Mouse (Mus musculus): ENCODE measurements at regions not wholly inside any gene's neighbourhood (a gene's known extent, or its start where the extent isn't known, plus 50 kb on each side); places are given as distances from the start of the nearest gene placed in this dataset.

DNA sequence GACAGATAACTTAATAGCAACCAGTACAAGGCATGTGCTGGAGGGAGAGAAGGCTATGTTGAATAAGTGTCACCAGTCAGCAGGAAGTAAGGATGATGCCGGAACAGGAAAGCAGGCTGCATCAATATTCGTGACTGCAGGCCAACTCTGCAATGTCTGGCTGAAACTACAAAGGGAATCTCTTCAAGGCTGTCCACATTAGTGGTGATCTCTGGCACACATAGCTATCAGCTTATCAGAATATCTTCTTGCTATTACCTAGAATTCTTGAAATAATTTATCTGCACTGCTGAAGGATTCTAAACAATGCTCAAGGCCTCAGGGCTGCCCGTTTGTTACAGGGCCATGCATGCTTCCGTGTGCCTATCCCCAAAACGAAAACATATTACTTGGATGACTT, 596.9 kb upstream of the Map3k7 start:
- TF ChIP-seq CTCF (IDR thresholded peaks at IDR 0.05) = no peak
- intact Hi-C loops (cut with DNase I) = no loop called here
- Histone ChIP-seq H3K4me3 (no peak overlapping the region), H3K27ac (no peak overlapping the region)
- no peak for DNase-seq

DNA sequence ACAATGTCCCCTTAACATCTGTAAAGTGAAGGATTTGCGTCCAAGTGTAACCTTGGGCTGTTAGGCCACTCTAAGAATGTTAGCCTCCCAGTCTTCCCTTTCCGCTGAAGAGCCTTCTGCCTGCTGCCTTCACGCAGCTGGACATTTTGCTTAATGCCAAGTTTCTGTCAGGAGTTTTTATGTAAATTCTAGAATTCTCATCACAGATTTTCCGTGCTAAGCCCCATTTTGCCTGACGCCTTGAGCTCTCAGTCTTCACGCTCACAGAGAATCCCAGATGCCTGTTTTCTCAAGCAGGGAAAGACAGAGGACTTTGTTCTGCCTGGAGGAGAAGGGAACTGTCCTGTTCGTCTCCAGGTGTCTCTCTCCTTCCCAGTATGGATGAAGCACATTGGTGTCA, 593.8 kb upstream of the Map3k7 start:
- no peak overlapping the region for H3K4me3 ChIP-seq
- DNase-seq = no peak
- TF ChIP-seq CTCF (IDR thresholded peaks at IDR 0.05) = no peak
- intact Hi-C loops (cut with DNase I) = no loop called here
- no peak overlapping the region for H3K27ac ChIP-seq

DNA sequence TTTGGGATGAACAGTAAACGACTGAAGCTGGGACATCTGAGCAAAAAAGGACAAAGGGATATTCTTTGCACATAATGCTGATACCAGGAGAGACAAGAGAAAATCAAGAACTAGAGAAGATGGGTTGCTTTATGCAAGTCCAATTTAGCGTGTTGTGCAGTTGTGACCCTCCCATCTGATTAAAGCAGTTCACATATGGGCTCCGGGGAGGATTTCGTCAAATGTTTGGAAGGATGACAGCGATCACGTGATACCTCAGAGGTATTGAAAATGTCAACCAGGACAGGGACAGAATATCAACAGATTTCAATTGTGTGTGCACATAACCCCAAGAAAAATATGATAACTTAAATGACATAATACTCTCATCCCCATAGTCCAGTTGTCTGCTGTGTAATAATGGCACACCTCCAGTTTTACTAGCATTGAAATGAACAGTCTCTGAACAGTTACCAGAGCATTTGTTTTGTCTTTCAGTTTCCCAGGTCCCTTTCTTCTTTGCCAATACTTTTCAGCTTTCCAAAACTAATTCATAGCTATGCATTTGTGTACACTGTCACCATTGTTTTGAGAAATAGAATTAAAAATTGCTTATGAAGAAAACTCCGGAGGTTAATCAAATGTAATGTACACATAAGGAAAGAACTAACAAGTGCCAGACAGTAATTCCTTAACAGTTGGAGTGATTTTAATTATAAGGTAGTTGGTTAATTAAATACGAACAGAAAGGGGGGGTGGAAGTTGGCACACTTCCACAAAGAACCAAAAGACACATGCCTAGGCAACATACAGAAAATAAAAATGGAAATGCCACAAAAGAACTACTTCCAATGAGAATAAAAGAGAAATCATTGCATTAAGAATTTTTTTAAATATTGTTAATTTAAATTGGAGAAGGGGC, 582.6 kb upstream of the Map3k7 start:
- H3K4me3 ChIP-seq = no peak overlapping the region
- intact Hi-C loops (cut with DNase I) = no loop called here
- no peak overlapping the region for H3K27ac ChIP-seq
- no peak for DNase-seq
- no peak for TF ChIP-seq CTCF (IDR thresholded peaks at IDR 0.05)

DNA sequence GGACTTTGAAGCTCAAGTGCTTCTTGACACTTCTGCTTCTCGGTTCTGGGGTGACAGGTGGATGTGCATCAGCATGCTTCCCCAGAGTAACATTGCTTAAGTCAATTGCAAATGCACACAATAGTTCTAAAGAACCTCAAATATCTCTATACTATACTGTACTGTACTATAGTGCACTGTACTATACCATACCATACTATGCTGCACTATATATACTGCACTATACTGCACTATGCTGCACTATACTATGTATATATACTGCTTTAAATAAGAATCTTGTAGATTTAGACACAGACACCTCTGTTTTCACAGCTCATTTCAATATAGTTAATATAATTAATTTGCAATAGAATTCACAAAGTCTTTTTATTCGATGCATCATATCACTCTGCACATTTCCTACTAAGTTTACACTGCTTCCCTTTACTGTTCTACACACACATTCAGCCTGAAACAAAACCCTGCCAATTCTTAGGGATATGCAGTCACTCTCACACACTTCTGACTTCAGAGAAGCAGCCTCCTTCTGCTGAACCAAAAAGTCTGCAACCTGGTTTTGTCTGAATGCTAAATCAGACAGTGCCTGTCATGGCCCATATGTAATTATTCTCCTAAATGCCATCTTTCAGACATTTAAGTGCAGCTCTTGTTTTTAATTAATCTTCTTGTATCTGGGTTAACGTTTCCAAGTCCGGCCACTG, 570.8 kb upstream of the Map3k7 start:
- intact Hi-C loops (cut with DNase I) = no loop called here
- H3K27ac ChIP-seq = no peak overlapping the region
- no peak for DNase-seq
- no peak overlapping the region for H3K4me3 ChIP-seq
- TF ChIP-seq CTCF (IDR thresholded peaks at IDR 0.05) = no peak

DNA sequence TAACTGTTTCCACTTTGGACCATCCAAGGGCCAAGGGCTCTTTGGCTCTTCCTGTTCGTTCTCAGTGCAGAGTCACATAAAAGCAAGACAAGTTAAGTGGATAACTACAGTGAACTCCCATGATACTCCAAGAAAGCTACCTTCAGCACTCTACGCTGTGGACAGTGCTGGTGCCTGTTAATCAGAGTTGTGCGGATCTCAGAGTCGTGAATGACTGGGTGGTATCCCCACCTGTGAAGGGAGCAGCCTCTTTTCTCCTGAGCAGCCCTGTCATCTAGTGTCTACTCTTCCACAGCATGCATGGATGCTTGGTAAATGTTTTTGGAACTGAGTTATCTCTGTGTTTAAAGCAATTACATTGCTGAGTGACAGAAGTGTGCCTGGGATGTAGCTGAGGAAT, 568.4 kb upstream of the Map3k7 start:
- intact Hi-C loops (cut with DNase I) = no loop called here
- TF ChIP-seq CTCF (IDR thresholded peaks at IDR 0.05) = no peak
- no peak overlapping the region for H3K4me3 ChIP-seq
- no peak overlapping the region for H3K27ac ChIP-seq
- no peak for DNase-seq

DNA sequence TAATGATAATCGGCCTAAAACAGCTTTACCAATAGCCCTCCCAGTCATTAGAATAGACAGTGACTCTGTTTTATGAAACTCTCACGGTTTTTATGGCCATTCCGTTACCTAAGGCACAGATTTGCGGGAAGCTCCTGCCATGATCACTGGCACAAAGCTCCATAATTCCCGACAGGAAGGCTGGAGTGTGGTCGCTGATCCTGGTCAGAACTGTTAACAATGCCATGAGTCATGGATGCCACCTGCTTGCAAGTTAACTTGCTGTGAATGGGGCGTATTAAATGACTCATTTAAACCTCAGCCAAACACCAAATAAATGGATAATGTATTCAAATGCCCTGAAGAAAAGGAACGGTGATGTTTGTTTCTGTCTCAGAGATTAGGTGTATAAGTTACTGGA, 559.9 kb upstream of the Map3k7 start:
- Histone ChIP-seq H3K4me3 (no peak overlapping the region), H3K27ac (no peak overlapping the region)
- no peak for DNase-seq
- intact Hi-C loops (cut with DNase I) = no loop called here
- no peak for TF ChIP-seq CTCF (IDR thresholded peaks at IDR 0.05)

DNA sequence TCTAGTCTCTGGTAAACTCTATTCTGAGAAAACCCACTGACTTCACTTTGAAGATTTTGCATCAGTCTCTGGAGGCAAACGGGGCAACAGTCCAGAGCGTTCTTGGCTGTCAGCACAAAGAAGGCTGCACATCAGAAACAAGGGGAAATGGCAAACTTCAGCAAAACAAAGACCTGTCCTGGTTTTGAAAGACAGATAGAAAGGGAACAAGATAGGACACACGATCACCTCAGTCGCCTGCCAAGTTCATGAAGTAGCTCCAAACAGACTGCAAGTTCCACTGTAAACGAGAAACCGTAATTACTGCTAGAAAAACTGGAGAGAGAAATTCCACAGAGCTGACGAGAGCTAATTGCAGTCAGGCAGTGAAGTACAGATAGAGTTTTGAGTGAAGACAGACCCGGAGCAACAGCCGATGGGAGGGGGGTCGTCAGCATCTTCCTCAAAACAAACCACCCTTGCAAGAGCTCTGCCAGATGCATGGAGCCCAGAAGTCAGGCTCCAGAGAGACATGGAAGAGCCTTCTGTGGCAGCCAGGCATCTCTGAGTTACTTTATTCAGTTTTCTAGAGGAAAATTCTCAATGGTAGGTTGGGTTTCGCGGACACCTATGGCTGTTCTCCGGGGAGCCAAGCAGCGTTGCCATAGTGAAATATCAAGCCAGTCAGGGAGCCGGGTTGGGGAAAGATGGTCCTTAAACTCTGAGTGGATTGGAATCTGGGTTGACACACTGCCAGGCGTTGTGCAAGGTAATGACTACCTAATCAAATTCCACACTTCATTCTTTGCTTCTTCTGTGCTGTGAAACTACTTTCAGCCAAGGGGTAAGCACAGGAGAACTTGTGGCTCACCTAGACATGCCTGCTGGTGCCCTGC, 558.8 kb upstream of the Map3k7 start:
- DNase-seq = peak; percentile 49
- peak overlapping the region; percentile 48 for H3K4me3 ChIP-seq
- no peak for TF ChIP-seq CTCF (IDR thresholded peaks at IDR 0.05)
- intact Hi-C loops (cut with DNase I) = no loop called here
- no peak overlapping the region for H3K27ac ChIP-seq

DNA sequence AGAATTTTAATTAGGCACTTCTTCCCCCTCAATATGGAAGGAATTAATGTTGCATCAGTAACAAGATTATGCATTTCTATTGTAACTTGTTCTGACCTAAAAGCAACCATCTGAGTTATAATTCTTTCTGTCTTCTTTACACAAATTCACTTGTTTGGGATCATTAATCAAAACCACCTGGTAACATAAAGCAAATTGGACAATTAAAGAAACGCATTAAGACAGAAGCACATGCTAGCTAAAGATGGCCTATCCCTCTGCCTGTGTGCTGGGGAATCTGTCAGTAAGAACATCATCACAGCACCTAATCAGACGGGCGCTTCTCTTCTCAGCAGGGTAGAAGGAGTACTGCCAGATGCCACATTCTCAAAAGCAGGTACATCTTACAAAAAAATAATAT, 553.7 kb upstream of the Map3k7 start:
- no peak for TF ChIP-seq CTCF (IDR thresholded peaks at IDR 0.05)
- intact Hi-C loops (cut with DNase I) = no loop called here
- DNase-seq = no peak

DNA sequence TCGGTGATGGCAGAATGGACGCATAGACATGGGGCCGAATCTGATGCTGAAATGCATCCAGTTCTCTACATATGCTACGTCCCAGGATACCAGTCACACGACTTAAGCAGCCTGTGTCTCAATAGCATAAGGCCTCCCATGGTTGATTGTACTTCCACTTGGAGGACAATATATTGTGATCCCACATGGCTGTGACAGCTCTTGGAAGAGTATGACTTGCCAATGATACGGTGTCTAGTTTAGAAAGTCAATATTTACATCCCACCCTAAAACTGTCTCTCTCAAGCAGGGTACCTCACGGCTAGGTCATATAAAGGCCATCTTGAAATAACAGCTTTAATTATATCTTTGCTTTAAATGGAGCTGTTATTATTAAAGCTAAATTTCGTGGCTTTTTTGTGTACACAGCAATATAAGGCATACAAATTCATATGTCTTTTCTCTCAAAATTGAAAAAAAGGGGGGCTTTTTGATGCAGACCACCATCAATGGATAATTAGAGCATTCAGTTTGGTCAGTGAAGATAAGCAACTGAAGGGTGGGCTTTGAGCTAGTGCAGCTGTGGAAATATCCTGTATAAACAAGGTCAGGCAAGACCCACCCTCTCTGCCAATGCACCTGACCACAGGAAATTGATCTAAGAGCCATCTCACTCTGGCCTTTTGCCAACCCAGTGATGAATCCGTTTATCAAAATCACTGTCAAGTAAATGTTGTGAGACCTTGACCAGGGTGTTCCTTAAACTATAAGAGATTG, 551.9 kb upstream of the Map3k7 start:
- no peak overlapping the region for H3K4me3 ChIP-seq
- intact Hi-C loops (cut with DNase I) = no loop called here
- no peak for TF ChIP-seq CTCF (IDR thresholded peaks at IDR 0.05)
- no peak for DNase-seq
- H3K27ac ChIP-seq = no peak overlapping the region

More for the DNA sequence above, 553.7 kb upstream of the Map3k7 start:
- no peak overlapping the region for H3K27ac ChIP-seq
- H3K4me3 ChIP-seq = no peak overlapping the region

DNA sequence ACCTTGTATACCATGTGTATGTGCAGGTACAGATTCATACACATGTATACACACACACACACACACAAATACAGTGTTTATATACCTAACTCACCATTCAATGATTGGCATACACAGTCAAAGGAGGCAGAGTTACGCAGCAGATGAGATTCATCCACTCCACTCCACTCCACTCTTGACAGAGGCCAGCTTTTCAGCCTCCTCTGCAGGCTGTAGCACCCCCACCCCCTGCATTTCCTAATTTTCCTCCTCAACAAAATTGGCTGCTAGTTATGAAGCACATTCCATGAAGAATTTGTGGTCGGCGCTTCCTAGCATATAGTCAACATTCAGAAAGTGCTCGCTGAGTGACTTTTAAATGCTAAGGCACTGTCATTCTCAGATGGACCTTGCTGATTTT, 546.7 kb upstream of the Map3k7 start:
- intact Hi-C loops (cut with DNase I) = no loop called here
- DNase-seq = no peak
- H3K4me3 ChIP-seq = no peak overlapping the region
- TF ChIP-seq CTCF (IDR thresholded peaks at IDR 0.05) = no peak
- H3K27ac ChIP-seq = no peak overlapping the region

DNA sequence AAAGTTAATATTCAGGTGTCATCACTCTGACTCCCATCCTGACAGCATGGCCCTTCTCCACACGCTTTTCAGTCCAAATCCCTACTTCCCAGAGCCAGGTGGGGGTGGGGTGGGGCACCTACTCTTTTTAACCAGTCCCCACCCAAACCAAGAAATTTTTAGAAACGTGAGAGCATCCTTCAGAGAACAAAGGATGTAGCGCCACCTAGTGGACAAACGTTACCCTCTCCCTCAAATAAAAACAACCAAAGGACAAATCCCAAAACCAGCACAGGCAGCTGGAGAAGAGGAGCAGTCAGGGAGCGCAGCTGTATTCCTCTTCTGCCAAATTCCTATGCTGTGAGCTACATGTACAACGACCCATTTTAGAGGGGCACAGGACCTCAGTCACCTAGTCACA, 544.7 kb upstream of the Map3k7 start:
- H3K27ac ChIP-seq = no peak overlapping the region
- peak; percentile 31 for DNase-seq
- H3K4me3 ChIP-seq = no peak overlapping the region
- peak; percentile 77 for TF ChIP-seq CTCF (IDR thresholded peaks at IDR 0.05)
- intact Hi-C loops (cut with DNase I) = no loop called here

DNA sequence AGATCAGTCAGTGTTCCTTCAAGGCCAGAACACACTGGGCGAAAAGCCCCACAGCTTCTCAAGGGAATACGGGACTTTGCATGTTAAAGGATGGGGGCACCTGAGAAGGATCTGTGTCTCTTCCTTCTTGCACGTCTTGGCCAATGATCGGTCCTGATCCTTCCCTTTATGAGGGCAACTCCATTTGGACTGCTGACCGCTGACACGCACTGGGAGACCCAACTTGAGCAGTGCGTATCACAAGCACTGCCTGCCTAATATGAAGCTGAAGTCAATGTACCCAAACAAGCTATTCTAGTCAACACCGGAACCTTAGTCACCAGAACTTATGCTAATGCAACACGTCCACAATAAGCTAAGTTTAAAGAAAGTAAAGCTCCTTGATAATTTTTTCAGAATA, 543.7 kb upstream of the Map3k7 start:
- Histone ChIP-seq H3K4me3 (no peak overlapping the region), H3K27ac (no peak overlapping the region)
- no peak for DNase-seq
- intact Hi-C loops (cut with DNase I) = no loop called here
- no peak for TF ChIP-seq CTCF (IDR thresholded peaks at IDR 0.05)

All from gastrocnemius, adult 2 months (tissue).